In the genomic region with DNA sequence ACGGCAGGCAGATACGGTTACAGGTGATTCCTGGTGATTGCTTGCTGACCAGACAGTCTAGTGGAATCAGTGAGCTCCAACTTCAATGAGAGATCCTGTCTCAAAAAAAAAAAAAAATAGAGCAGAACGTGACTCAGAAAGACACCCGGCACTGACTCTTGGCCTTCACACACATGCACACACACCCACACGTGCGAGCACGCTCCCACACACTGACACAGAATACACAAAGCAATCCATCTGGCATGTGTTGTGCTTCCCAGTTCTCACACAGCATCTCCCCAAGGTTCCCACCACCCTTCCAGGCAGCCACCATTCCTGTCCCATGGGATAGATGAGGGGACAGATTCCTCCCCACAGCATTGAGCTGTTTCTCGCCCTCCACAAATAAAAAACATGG, we compare ENCODE assay signal across 19 mouse cellular contexts. TPM values are rescaled to one million over a fixed set of nuclear protein-coding genes. Genes with fewer than 3 reads are reported as not detected.
"Had no signal": no experiment of that assay in that cellular context is flagged by ENCODE, and none has a peak within 500 bp of the region (broad histone marks: within the 10 kb centered on the region; RNA-seq: fewer than 3 reads in every experiment).

No protein-coding gene starts in this region.

- H3K4me1 ChIP-seq: limb, embryonic 15.5 days; liver, embryonic 12.5 days; megakaryocyte, embryonic 14.5 days had no signal

- H3K9ac ChIP-seq: hindbrain, embryonic 15.5 days; limb, embryonic 15.5 days; liver, embryonic 12.5 days; lung, embryonic 14.5 days; midbrain, embryonic 13.5 days had no signal

- H3K27ac ChIP-seq: hindbrain, embryonic 15.5 days; limb, embryonic 15.5 days; liver, embryonic 12.5 days; macrophage had no signal

- H3K36me3 ChIP-seq: hindbrain, embryonic 15.5 days; limb, embryonic 15.5 days; liver, embryonic 12.5 days; midbrain, embryonic 13.5 days had no signal

- DNase-seq: kidney, adult 8-10 months; kidney, postnatal 25 days; lung, embryonic 14.5 days; lung, postnatal 10 days; retina, postnatal 1 day; thymus, postnatal 36 days had no signal

- ATAC-seq: inflammation-experienced regulatory T-cells, adult 6 months; intestine, postnatal 0 days; liver, embryonic 12.5 days; midbrain, embryonic 13.5 days had no signal

- H3K9me3 ChIP-seq: hindbrain, embryonic 15.5 days; liver, embryonic 12.5 days; megakaryocyte, embryonic 14.5 days; midbrain, embryonic 13.5 days had no signal

- H3K4me3 ChIP-seq: hindbrain, embryonic 15.5 days; limb, embryonic 15.5 days; liver, embryonic 12.5 days; megakaryocyte, embryonic 14.5 days; midbrain, embryonic 13.5 days had no signal

- H3K4me2 ChIP-seq: hindbrain, embryonic 15.5 days; limb, embryonic 15.5 days; liver, embryonic 12.5 days; lung, embryonic 14.5 days; midbrain, embryonic 13.5 days had no signal

RNA-seq across cellular contexts. Expression of a gene that starts 11.4 kb away (rescaled TPM):
- polyA plus RNA-seq: inflammation-experienced regulatory T-cells, adult 6 months; kidney, embryonic 16.5 days; limb, embryonic 11.5 days; limb, embryonic 15.5 days; liver, embryonic 12.5 days; liver, embryonic 16.5 days; lung, embryonic 14.5 days; macrophage had no signal

RNA-seq across cellular contexts. Expression of a gene that starts 52.5 kb away (rescaled TPM):
- polyA plus RNA-seq: inflammation-experienced regulatory T-cells, adult 6 months; macrophage had no signal

RNA-seq across cellular contexts. Expression of a gene that starts 56.2 kb away (rescaled TPM):
- total RNA-seq: layer of hippocampus, postnatal 14 days had no signal
- polyA plus RNA-seq: hindbrain, embryonic 15.5 days; inflammation-experienced regulatory T-cells, adult 6 months; intestine, postnatal 0 days; kidney, embryonic 16.5 days; limb, embryonic 11.5 days; liver, embryonic 12.5 days; lung, embryonic 14.5 days; macrophage; small intestine, adult 2 months had no signal
